Mouse (Mus musculus): ENCODE data around the gene Tmprss13. TPM values are rescaled to one million over a fixed set of nuclear protein-coding genes. Genes with fewer than 3 reads are reported as not detected.
A peak's percentile ranks its signal among the peaks of the same experiment; 100 is the strongest.

The Tmprss13 gene
- polyA plus RNA-seq, 1 experiment = not detected

- WGBS = 13% methylated on average over 25 of the region's 25 CpGs
- Histone ChIP-seq H3K27ac (ENCODE audit: insufficient read depth, low read depth, low read length) (no peak overlapping the region), H3K4me1 (ENCODE audit: control insufficient read depth, insufficient read depth, low read length) (peaks cover 21% of the 10 kb centered on the region), H3K4me3 (ENCODE audit: insufficient read depth, low read depth, low read length) (peak overlapping the region; percentile 56)
- TF ChIP-seq POLR2A (IDR thresholded peaks at IDR 0.05; ENCODE audit: insufficient read depth, low read depth, low read length) (no peak), CTCF (IDR thresholded peaks at IDR 0.05; ENCODE audit: insufficient read depth, low read depth, low read length) (no peak)
Measured at GRCm38 (mm10) chr9:45370616-45371336, 51.9 kb downstream of the Tmprss13 start.

GRCm38 (mm10) chr9:45371337-45371707 lies 52.4 kb downstream of the Tmprss13 start:
- WGBS = 38% methylated on average over 2 of the region's 2 CpGs
- peaks cover 21% of the 10 kb centered on the region for H3K4me1 ChIP-seq (ENCODE audit: control insufficient read depth, insufficient read depth, low read length)
- no peak overlapping the region for H3K27ac ChIP-seq (ENCODE audit: insufficient read depth, low read depth, low read length)
- TF ChIP-seq POLR2A (IDR thresholded peaks at IDR 0.05; ENCODE audit: insufficient read depth, low read depth, low read length) (no peak), CTCF (IDR thresholded peaks at IDR 0.05; ENCODE audit: insufficient read depth, low read depth, low read length) (no peak)
- H3K4me3 ChIP-seq (ENCODE audit: insufficient read depth, low read depth, low read length) = peak overlapping the region; percentile 56

- 83% methylated on average over 3 of the region's 3 CpGs for WGBS
Measured at GRCm38 (mm10) chr9:45373896-45374295, 55.0 kb downstream of the Tmprss13 start.

GRCm38 (mm10) chr9:45374988-45375502 lies 56.1 kb downstream of the Tmprss13 start:
- peaks cover 19% of the 10 kb centered on the region for H3K4me1 ChIP-seq (ENCODE audit: control insufficient read depth, insufficient read depth, low read length)
- H3K4me3 ChIP-seq (ENCODE audit: insufficient read depth, low read depth, low read length) = no peak overlapping the region
- WGBS = 95% methylated on average over 6 of the region's 6 CpGs
- no peak overlapping the region for H3K27ac ChIP-seq (ENCODE audit: insufficient read depth, low read depth, low read length)
- TF ChIP-seq POLR2A (IDR thresholded peaks at IDR 0.05; ENCODE audit: insufficient read depth, low read depth, low read length) (no peak), CTCF (IDR thresholded peaks at IDR 0.05; ENCODE audit: insufficient read depth, low read depth, low read length) (no peak)

More at GRCm38 (mm10) chr9:45373896-45374295, 55.0 kb downstream of the Tmprss13 start:
- no peak overlapping the region for H3K27ac ChIP-seq (ENCODE audit: insufficient read depth, low read depth, low read length)
- no peak overlapping the region for H3K4me3 ChIP-seq (ENCODE audit: insufficient read depth, low read depth, low read length)
- TF ChIP-seq POLR2A (IDR thresholded peaks at IDR 0.05; ENCODE audit: insufficient read depth, low read depth, low read length) (no peak), CTCF (IDR thresholded peaks at IDR 0.05; ENCODE audit: insufficient read depth, low read depth, low read length) (no peak)
- peaks cover 21% of the 10 kb centered on the region for H3K4me1 ChIP-seq (ENCODE audit: control insufficient read depth, insufficient read depth, low read length)

GRCm38 (mm10) chr9:45376427-45376826 lies 57.5 kb downstream of the Tmprss13 start:
- TF ChIP-seq CTCF (IDR thresholded peaks at IDR 0.05; ENCODE audit: insufficient read depth, low read depth, low read length) (no peak), POLR2A (IDR thresholded peaks at IDR 0.05; ENCODE audit: insufficient read depth, low read depth, low read length) (no peak)

GRCm38 (mm10) chr9:45376883-45377282 lies 58.0 kb downstream of the Tmprss13 start:
- H3K27ac ChIP-seq (ENCODE audit: insufficient read depth, low read depth, low read length) = no peak overlapping the region
- H3K4me1 ChIP-seq (ENCODE audit: control insufficient read depth, insufficient read depth, low read length) = peaks cover 23% of the 10 kb centered on the region
- no peak overlapping the region for H3K4me3 ChIP-seq (ENCODE audit: insufficient read depth, low read depth, low read length)
- TF ChIP-seq CTCF (IDR thresholded peaks at IDR 0.05; ENCODE audit: insufficient read depth, low read depth, low read length) (no peak), POLR2A (IDR thresholded peaks at IDR 0.05; ENCODE audit: insufficient read depth, low read depth, low read length) (no peak)
- WGBS = 63% methylated on average over 2 of the region's 2 CpGs

More at GRCm38 (mm10) chr9:45376427-45376826, 57.5 kb downstream of the Tmprss13 start:
- no peak overlapping the region for H3K4me3 ChIP-seq (ENCODE audit: insufficient read depth, low read depth, low read length)
- no peak overlapping the region for H3K27ac ChIP-seq (ENCODE audit: insufficient read depth, low read depth, low read length)
- peaks cover 20% of the 10 kb centered on the region for H3K4me1 ChIP-seq (ENCODE audit: control insufficient read depth, insufficient read depth, low read length)
- 64% methylated on average over 4 of the region's 4 CpGs for WGBS

GRCm38 (mm10) chr9:45380411-45381251 lies 61.7 kb downstream of the Tmprss13 start:
- H3K4me1 ChIP-seq (ENCODE audit: control insufficient read depth, insufficient read depth, low read length) = peaks cover 21% of the 10 kb centered on the region
- 37% methylated on average over 10 of the region's 10 CpGs for WGBS
- TF ChIP-seq CTCF (IDR thresholded peaks at IDR 0.05; ENCODE audit: insufficient read depth, low read depth, low read length) (no peak), POLR2A (IDR thresholded peaks at IDR 0.05; ENCODE audit: insufficient read depth, low read depth, low read length) (no peak)
- H3K27ac ChIP-seq (ENCODE audit: insufficient read depth, low read depth, low read length) = no peak overlapping the region
- H3K4me3 ChIP-seq (ENCODE audit: insufficient read depth, low read depth, low read length) = no peak overlapping the region

- Histone ChIP-seq H3K4me1 (ENCODE audit: control insufficient read depth, insufficient read depth, low read length) (peaks cover 21% of the 10 kb centered on the region), H3K27ac (ENCODE audit: insufficient read depth, low read depth, low read length) (no peak overlapping the region; the same call in 1 of the 2 replicates), H3K4me3 (ENCODE audit: insufficient read depth, low read depth, low read length) (no peak overlapping the region)
- 58% methylated on average over 5 of the region's 5 CpGs for WGBS
- TF ChIP-seq CTCF (IDR thresholded peaks at IDR 0.05; ENCODE audit: insufficient read depth, low read depth, low read length) = no peak
- no peak for TF ChIP-seq POLR2A (IDR thresholded peaks at IDR 0.05; ENCODE audit: insufficient read depth, low read depth, low read length)
Measured at GRCm38 (mm10) chr9:45382336-45382735, 63.4 kb downstream of the Tmprss13 start.

GRCm38 (mm10) chr9:45382834-45383233 lies 63.9 kb downstream of the Tmprss13 start:
- WGBS = 77% methylated on average over 5 of the region's 5 CpGs
- H3K4me1 ChIP-seq (ENCODE audit: control insufficient read depth, insufficient read depth, low read length) = peaks cover 21% of the 10 kb centered on the region
- no peak for TF ChIP-seq POLR2A (IDR thresholded peaks at IDR 0.05; ENCODE audit: insufficient read depth, low read depth, low read length)
- H3K4me3 ChIP-seq (ENCODE audit: insufficient read depth, low read depth, low read length) = no peak overlapping the region
- no peak overlapping the region for H3K27ac ChIP-seq (ENCODE audit: insufficient read depth, low read depth, low read length)
